Mouse (Mus musculus) kidney, adult 2 months (tissue): ENCODE measurements around the gene Vopp1.

Experiments
- CTCF ChIP-seq: fragments of 200-500 bp; conservative IDR thresholded peaks from 2 replicates; pipeline ENCODE4 v1.5.1; 2011; ENCODE audit warnings: low read depth, mild to moderate bottlenecking, control low read depth, low read length, moderate library complexity, mixed read lengths; ENCODE audit not compliant: insufficient read depth, insufficient read length
- POLR2A ChIP-seq: fragments of 200-500 bp; IDR thresholded peaks from one replicate; pipeline ENCODE4 v1.6.1; 2011; ENCODE audit warnings: low read depth, low read length, control low read depth

GRCm38 (mm10) chr6:57742749-57743148, 82.2 kb downstream of the Vopp1 start:
- TF ChIP-seq CTCF, result no peak
- no peak for TF ChIP-seq POLR2A
